Mouse (Mus musculus) MEL (cell line): ENCODE results near the gene Tm2d3.

Experiments used
- CTCF ChIP-seq, 3 experiments: IDR thresholded peaks in 2 of 3; conservative IDR thresholded peaks in 1 of 3; 2 replicates each; pipeline ENCODE4 v1.5.1; 2011 to 2012; ENCODE audit warnings: low read length in 3 of 3, low read depth in 2 of 3, mild to moderate bottlenecking in 2 of 3, improper control_type of control experiment in 1 of 3, inconsistent platforms in 1 of 3, mixed read lengths in 1 of 3, moderate library complexity in 1 of 3; ENCODE audit not compliant: control insufficient read depth in 1 of 3, insufficient read depth in 1 of 3, poor library complexity in 1 of 3, severe bottlenecking in 1 of 3
- E2F4 ChIP-seq: IDR thresholded peaks from 2 replicates; pipeline ENCODE4 v1.6.1; 2011; ENCODE audit warnings: low read depth, low read length, improper control_type of control experiment, borderline replicate concordance
- EP300 ChIP-seq, 2 experiments: IDR thresholded peaks; 2 replicates each; pipeline ENCODE4 v1.6.1; 2011; ENCODE audit warnings: improper control_type of control experiment in 2 of 2, low read length in 2 of 2, low read depth in 1 of 2, mild to moderate bottlenecking in 1 of 2
- MAX ChIP-seq: IDR thresholded peaks from 2 replicates; pipeline ENCODE4 v1.6.1; 2011; ENCODE audit warnings: low read length, improper control_type of control experiment
- MXI1 ChIP-seq: IDR thresholded peaks from 2 replicates; pipeline ENCODE4 v1.6.1; 2011; ENCODE audit warnings: mild to moderate bottlenecking, low read depth, low read length, improper control_type of control experiment

DNA sequence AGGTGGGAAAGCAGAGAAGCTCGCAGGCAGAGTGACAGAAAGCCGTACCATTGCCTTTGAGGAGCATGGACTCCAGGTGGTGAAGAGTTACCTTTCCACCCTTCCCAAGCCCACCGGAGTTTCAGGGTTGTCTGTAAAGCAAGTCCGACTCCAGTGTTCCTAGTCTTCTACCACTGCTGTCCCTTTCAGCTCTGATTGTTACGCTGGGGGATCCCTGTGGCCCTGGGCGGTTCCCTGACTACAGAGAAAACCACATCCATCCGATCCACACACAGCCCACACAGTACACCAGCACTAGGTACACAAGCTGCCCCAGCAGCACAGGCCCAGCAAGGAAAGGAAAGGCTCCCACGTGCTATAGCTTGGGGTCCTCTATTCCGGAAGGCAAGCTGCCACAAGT, 4.3 kb upstream of the Tm2d3 start:
- TF ChIP-seq CTCF (IDR thresholded peaks at IDR 0.05 in 2 of 3, conservative IDR thresholded peaks at IDR 0.05 in 1 of 3; ENCODE audit: control insufficient read depth in 1 of 3, insufficient read depth in 1 of 3, low read depth in 2 of 3, low read length in 3 of 3, poor library complexity in 1 of 3, severe bottlenecking in 1 of 3) (no peak), EP300 (IDR thresholded peaks at IDR 0.05; ENCODE audit: low read depth in 1 of 2, low read length in 2 of 2) (no peak), MAX (no peak), MXI1 (no peak), E2F4 (no peak)
